Mouse (Mus musculus): ENCODE data around the gene Ccnl1.

Gene Ccnl1

GRCm38 (mm10) chr3:65925058-65925740 lies 32.9 kb downstream of the Ccnl1 start:
- peak in 1 of 2 experiments; percentile 57 for DNase-seq

- peak in 1 of 2 experiments; percentile 66 for DNase-seq
Measured at GRCm38 (mm10) chr3:65922420-65922819, 35.6 kb downstream of the Ccnl1 start.

DNA sequence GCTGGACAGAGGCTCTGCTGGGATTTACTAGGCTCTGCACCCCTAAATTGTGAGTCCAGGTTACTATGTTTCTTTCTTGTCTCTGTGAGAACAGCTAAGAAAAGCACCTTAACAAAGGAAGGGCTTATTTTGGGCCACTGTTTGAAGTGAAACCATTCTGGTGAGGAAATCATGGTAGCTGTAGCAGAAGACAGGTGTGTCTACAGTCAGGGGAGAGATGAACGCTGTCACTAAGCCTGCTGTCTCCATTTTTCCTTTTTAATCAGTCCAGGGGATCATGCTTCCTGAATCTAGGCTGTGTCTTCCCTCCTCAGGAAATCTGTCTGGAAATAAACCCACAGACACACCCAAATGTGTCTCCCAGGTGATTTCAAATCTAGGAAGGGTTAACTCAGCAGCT lies 36.4 kb downstream of the Ccnl1 start:
- no peak for DNase-seq

DNA sequence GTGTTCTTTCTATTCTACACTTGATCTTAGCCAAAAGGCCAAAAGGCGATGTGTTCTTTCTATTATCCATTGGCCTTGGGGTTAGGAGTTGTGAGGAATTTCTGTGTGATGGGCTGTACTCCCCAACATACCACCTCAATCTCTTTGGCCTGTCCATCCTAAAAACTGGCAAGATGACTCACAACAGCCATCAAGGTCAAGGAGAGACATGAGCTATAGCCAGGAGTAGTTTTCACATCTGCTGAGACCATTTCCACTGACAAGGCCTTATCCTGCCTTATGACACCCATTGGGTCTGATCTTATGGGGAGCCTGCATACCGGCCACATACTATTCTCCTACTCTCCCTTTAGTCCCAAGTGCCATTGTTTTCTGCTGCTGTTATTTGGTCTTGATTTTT lies 39.0 kb downstream of the Ccnl1 start:
- DNase-seq: no peak

DNA sequence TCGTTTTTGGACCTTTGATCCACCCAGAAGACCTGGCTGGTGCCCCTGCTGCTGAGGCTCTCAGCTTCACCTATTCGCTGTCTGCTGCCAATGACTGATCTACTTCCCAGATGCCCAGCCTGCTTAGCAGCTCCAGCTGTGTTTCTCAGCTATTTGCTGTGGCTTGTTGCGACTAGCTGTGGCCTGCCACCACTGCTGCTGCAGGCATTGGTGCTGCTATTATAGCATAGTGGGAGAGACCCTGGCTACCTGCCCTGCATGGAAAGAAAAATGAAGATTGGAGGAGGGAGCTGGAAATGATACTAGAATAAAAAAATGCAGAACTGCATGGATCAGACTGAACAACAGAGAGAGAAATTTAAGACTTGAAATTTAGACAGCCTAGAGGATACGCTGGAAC lies 45.1 kb downstream of the Ccnl1 start:
- DNase-seq: peak; percentile 23 to 50

- DNase-seq: no peak
Measured at GRCm38 (mm10) chr3:65912217-65912616, 45.8 kb downstream of the Ccnl1 start.

DNA sequence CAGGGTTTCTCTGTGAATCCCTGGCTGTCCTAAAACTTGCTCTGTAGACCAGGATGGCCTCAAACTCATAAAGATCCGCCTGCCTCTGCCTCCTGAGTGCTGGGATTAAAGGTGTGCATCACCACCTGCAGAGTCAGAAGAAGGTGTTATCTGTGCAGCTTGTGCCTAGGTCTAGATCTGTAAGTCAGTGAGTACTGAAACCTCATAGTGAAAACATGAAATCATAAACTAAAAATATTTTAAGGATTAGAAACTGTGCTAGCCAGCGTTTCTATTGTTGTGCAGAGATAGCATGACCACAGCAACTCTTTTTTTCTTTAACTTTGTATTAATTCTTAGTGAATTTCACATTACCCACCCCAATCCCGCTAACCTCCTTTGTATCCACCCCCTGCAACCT lies 46.8 kb downstream of the Ccnl1 start:
- no peak for DNase-seq

- DNase-seq: no peak
Measured at GRCm38 (mm10) chr3:65909454-65909853, 48.6 kb downstream of the Ccnl1 start.

GRCm38 (mm10) chr3:65907536-65907935 lies 50.5 kb downstream of the Ccnl1 start:
- DNase-seq: no peak

GRCm38 (mm10) chr3:65905281-65906169 lies 52.5 kb downstream of the Ccnl1 start:
- no peak for DNase-seq

GRCm38 (mm10) chr3:65904711-65905110 lies 53.3 kb downstream of the Ccnl1 start:
- no peak for DNase-seq

- no peak for DNase-seq
Measured at GRCm38 (mm10) chr3:65904106-65904505, 53.9 kb downstream of the Ccnl1 start.

- no peak for DNase-seq
Measured at GRCm38 (mm10) chr3:65898598-65899278, 59.3 kb downstream of the Ccnl1 start.

GRCm38 (mm10) chr3:65897233-65897993 lies 60.6 kb downstream of the Ccnl1 start:
- no peak for DNase-seq

Measured in kidney, postnatal 25 days (tissue).